Mouse (Mus musculus) monocyte, adult 5-6 weeks (primary cell): ENCODE measurements around the gene Bckdha. TPM values are rescaled to one million over a fixed set of nuclear protein-coding genes. Genes with fewer than 3 reads are reported as not detected.
A peak's percentile ranks its signal among the peaks of the same experiment; 100 is the strongest.

Source experiments
- ATAC-seq: fragments of 153-309, 156-312 bp; replicated peaks from 2 replicates; pipeline ENCODE4 v1.8.0; 2017; ENCODE audit warnings: mild to moderate bottlenecking; ENCODE audit not compliant: low TSS enrichment, insufficient number of reproducible peaks, severe bottlenecking, poor library complexity, low FRiP score
- total RNA-seq: library from RNA; stranded (forward); fragments of 200-1000, 200-491, 200-594 nt; gene quantifications from 3 replicates; pipeline ENCODE4 v1.2.3, GENCODE M21; 2017

Gene Bckdha
- total RNA-seq, 1 experiment from 2014 or later: 28.0 TPM

- no peak for ATAC-seq
Observed at GRCm38 (mm10) chr7:25655601-25656428, 3.0 kb downstream of the Bckdha start.

- ATAC-seq: peak; percentile 36; the same call in 1 of the 2 replicates
Observed at GRCm38 (mm10) chr7:25652244-25652759, 6.5 kb downstream of the Bckdha start.

GRCm38 (mm10) chr7:25651281-25651680 lies 7.5 kb downstream of the Bckdha start:
- peak; percentile 73 for ATAC-seq

GRCm38 (mm10) chr7:25649839-25650238 lies 8.9 kb downstream of the Bckdha start:
- 0 out of 2 replicates have a peak, but pooled peaks have one; percentile 12 for ATAC-seq

GRCm38 (mm10) chr7:25647574-25648123 lies 11.1 kb downstream of the Bckdha start:
- ATAC-seq: peak; percentile 20; the same call in 1 of the 2 replicates

GRCm38 (mm10) chr7:25645074-25645473 lies 13.7 kb downstream of the Bckdha start:
- no peak for ATAC-seq

- no peak for ATAC-seq
Observed at GRCm38 (mm10) chr7:25644631-25645030, 14.2 kb downstream of the Bckdha start.

- ATAC-seq: no peak
Observed at GRCm38 (mm10) chr7:25644136-25644535, 14.6 kb downstream of the Bckdha start.

- no peak for ATAC-seq
Observed at GRCm38 (mm10) chr7:25639754-25640153, 19.0 kb downstream of the Bckdha start.

GRCm38 (mm10) chr7:25637099-25637498 lies 21.7 kb downstream of the Bckdha start:
- ATAC-seq: no peak

GRCm38 (mm10) chr7:25636373-25636772 lies 22.4 kb downstream of the Bckdha start:
- no peak for ATAC-seq

GRCm38 (mm10) chr7:25632679-25633078 lies 26.1 kb downstream of the Bckdha start:
- ATAC-seq: peak; percentile 52

- ATAC-seq: no peak
Observed at GRCm38 (mm10) chr7:25628323-25628620, 30.5 kb downstream of the Bckdha start.

GRCm38 (mm10) chr7:25627431-25628322 lies 31.1 kb downstream of the Bckdha start:
- no peak for ATAC-seq

- no peak for ATAC-seq
Observed at GRCm38 (mm10) chr7:25626509-25627430, 32.0 kb downstream of the Bckdha start, which contains the start of gene B3gnt8. Gene B3gnt8, plus strand, starts transcription at chr7:25626654.

- ATAC-seq: no peak
Observed at GRCm38 (mm10) chr7:25625594-25626250, 33.1 kb downstream of the Bckdha start.

GRCm38 (mm10) chr7:25624851-25625250 lies 33.9 kb downstream of the Bckdha start:
- no peak for ATAC-seq
